Mouse (Mus musculus) CD8-positive naive resting alpha-beta T cell, adult 2 months (primary cell): Measurements from ENCODE around the gene Usp10.

Experiments used
- DNase-seq, 2 experiments: peaks; one replicate each; pipeline ENCODE4 v3.0.0; 2022; ENCODE audit warnings: low read depth in 2 of 2, low spot score in 2 of 2

The Usp10 gene

DNA sequence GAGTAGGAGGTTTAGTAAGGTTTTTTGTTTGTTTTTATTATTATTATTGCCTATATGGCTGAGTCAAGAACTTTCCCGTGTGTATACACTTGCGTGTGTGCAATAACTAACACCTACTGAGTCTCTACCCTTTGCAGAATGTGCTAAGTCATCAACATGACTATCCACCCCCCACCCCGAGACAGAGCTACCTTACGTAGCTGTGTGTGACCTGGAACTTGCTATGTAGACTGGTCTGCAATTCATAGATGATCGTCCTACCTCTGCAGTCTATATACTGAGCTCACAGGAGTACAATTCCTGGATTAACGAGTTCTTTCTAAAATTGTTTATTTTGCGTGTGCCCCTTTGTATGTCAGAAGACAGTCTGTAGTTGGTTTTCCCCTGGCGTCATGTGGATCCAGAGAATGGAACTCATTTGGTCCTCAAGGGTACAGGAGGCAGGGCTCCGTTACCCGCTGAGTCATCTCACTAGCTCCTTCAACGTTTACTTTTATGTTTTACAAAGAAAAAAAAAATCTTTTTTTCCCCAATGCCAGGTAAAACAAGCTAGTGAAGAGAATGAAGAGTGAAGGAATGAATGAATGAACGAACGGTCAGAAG lies at the start of gene Usp10:
Gene Usp10 (plus strand): TSS at position 417 of the 603 bp plus-strand sequence.
- DNase-seq = peak in 1 of 2 experiments; percentile 6

DNA sequence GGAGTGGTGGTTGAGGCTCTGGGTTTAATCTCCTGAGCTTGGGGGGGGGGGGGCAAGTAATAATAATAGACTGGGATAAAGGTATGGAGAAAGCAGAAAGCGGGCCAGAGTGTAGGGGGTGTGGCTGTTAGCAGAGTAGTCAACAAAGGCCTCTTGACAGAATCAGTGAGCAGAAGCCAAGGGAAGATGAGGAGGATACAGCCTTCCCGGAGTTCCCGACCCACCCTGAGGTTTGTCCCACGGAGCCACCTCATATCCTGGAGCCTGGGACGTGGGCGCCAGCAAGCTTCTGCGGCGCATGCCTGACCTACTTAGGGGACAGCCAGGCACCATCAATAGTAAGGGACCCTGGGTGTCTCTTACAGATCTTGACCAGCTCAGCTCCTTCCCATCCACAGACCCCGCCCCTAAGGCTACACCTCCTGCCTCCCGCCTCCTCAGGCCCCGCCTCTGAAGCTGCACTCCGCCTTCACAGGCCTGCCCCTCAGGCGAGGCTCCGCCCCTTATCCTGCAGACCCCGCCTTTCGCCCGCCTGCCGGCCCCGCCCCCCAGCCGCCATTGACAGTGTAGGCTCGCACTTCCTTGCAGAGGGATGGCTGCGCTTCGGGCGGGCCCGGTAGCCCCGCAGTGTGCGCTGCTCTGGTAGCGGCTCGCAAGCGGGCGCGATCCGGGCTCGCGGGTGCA lies 48.3 kb upstream of the Usp10 start, which contains the start of gene Klhl36:
Gene Klhl36 (plus strand): TSS at position 561 of the 684 bp plus-strand sequence.
- peak; percentile 93 to 98 for DNase-seq

DNA sequence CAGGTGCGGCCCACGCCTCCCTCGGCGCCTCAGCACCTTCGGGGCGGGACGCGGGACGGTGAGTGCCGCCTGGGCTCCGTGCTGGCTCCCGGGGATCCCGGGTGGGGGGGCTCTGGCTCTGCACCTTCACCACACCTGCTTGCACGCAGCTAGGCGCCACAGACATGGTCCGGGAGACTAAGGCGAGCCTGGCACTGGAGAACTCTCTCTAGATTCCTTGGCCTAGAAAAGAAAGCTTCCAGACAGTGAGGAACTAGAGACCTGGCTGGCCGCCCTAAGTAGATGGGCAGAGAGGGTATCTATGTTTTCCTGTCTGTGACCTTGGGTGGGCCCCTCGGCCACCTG lies 47.8 kb upstream of the Usp10 start:
- no peak for DNase-seq

DNA sequence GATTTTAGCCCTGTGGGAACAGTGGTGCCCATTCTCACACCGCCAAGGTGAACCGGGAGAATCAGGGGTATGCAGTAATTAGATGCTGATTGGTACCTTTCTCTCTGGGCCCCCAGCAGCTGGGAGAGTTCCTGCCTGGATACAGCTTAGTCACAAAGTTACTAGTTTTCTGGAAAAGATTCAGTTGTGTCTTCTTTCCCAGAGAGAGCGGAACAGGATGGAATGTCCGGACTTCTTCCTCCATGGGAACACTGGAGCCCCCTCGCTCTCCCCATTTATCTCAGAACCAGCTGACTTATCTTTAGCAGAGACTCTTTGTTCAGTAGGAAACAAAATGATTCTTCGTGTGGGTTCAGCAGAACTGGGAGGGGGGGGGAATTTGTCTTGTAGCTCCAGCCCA lies 47.4 kb upstream of the Usp10 start:
- DNase-seq = no peak

DNA sequence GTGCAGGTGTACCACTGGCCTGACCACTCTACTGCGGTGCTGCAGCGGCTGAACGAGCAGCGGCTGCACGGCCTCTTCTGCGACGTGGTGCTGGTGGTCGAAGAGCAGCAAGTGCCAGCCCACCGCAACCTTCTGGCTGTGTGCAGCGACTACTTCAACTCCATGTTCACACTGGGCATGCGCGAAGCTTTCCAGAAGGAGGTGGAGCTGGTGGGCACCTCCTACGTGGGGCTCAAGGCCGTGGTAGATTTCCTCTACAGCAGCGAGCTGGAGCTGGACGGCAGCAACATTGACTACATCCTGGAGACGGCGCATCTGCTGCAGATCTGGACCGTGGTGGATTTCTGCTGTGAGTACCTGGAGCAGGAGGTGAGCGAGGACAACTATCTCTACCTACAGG lies 40.5 kb upstream of the Usp10 start:
- no peak for DNase-seq

DNA sequence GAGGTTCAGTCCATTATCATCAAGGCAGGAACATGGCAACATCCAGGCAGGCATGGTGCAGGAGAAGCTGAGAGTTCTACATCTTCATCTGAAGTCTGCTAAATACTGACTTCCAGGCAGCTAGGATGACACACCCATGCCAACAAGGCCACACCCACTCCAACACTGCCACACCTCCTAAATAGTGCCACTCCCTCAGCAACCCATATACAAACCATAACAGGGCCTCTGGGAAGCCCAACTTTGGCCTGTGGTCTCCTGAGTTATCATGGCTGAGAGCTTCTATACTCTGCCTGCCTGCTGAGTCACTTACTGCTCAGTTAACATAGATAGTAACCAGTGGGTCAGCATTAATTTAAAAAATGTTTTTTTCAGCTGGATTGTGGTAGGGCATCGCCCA lies 37.0 kb upstream of the Usp10 start:
- no peak for DNase-seq

DNA sequence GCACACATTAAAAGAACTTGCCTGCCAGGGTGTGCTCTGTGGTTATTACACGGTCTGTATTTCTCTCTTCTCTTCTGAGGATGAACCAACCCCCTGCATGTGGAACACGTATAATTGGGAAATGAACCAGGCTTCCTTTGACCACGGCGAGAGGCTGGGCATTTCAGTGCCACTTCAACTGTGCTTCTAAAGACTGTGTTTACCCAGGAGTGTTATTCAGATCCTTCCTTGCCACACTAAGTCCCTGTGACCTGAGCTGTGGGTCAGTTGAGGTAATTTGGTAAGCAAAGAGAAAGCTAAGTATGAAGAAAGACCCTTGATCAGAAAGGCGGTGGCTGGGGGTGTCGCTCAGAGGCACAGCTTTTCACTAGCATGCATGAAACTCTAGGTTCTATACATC lies 28.9 kb upstream of the Usp10 start:
- DNase-seq = no peak

DNA sequence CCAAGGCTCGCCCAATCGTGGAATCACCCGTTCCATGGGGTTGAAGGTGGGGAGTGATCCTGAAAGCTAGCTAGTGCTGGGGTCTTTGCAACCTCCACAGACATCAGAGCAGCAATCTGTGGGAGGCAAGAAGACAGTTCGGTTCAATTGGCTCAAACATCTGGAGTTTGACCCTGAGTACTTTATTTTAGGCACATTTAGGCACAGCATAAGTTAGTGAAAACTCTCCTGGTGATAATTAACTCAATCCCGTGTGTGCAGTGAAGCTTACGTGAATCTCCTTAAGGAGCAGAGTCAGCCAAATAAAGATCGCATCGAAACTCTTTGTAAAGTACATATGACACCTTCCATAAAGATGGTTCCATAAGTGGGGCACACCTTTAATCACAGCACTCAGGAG lies 28.2 kb upstream of the Usp10 start:
- DNase-seq = no peak

DNA sequence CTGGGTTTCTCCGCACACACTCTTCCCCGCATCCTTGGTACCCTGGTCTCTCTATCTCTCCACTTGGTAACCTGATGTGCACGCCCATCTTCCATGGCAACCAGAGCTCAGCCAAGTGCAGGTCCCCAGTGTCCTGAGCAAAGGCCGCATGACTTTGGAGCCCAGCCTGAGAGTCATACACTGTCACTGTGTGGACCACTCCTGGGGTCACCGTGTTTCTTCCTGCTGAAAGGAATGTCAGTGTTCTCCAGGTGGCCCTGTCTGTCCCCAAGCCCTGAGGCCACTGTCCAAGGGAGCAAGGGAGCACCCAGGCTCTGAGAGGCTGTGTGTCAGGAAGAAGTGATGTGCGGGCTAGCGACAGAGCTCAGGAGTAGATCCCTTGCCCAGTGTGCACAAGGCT lies 26.9 kb upstream of the Usp10 start:
- no peak for DNase-seq

DNA sequence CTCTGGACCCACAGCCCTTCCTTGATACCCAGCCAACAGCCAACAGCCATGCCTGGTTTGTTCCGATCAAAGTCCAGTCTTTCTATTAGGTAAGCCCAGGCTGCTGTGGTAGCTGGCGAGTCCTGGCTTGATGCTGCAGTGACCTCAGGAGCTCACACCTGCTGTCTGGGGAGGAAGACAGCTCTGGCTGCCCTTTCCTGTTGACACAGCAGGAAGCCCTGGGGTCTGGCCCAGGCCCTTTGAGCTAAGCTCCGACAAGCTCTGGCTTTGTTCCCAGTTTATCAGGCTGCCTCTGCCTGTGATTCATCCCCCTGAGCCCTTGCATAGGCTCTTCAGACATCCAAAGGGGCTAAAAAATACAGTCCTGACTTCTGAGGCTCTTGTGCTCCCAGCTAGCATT lies 24.5 kb upstream of the Usp10 start:
- DNase-seq = no peak

DNA sequence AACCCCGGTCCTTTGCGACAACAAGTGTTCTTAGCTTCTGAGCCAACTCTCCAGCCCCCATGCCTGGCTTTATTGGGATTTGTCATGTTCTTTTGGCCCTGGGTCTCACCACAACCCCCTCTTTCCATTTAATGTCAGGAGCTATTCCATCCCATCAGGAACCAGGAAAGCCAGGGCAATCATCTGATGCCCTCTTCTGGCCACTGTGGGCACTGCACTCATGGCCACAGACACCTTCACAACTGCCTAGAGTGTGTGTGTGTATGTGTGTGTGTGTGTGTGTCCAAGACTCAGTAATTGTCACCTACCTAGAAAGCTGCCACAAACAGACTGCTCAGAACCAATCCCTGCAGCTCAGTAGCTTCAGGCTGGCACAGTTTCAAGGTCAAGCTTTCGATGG lies 23.0 kb upstream of the Usp10 start:
- peak; percentile 16 to 28 for DNase-seq

DNA sequence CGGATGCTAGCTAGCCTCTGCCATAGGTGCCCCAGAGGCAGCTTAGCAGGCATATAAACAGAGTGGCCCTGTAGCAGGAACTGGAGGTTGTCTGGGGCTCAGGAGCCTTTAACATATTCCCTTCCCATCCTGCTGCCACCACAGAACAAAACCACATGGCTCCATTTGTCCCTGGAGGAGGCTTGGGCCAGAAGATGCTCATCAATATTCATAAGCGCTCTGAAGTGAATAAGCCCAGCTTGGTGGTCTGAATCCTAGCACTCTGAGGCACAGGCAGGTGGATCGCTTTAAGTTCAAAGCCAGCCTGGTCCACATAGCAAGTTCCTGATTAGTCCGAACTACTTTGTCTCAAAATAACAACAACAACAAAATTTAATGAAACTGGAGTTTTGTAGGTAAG lies 22.1 kb upstream of the Usp10 start:
- no peak for DNase-seq

DNA sequence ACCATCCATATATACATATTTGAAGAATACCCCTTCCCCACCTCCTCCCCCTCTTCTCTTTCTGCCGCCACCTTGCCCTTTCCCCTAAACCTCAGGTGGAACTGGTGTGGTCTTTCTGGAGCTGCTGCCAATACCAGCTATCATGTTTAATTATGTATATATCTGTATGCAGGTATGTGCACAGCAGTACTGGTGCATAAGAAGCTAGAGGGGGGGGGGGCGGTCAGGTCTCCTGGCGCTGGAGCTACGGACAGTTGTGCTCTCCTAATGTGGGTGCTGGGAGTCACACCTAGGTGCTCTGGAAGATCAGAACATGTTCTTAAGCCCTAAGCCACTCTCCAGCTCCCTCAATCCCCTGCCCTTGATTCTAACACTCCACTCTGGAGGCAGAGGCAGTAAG lies 13.1 kb upstream of the Usp10 start:
- no peak for DNase-seq

DNA sequence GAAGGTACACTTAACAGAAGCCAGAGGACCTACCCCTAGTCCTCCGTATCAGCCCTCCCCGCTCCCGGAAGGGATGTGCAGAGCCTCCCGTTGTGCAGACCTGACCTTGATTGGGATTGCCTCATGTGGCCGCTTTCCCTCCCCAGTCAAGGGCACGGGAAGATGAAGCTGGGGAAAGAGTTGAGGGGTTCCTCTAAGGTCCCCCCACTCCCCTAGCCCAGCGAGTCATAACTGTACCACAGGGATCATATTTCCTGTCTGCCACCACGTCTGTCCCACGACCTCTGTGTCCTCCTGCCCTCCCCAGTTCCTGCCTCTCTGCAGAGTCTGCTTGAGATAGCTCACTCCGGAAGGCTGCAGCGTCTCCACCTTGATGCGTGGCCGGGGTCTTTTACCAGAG lies 12.2 kb upstream of the Usp10 start:
- peak in 1 of 2 experiments; percentile 21 for DNase-seq

DNA sequence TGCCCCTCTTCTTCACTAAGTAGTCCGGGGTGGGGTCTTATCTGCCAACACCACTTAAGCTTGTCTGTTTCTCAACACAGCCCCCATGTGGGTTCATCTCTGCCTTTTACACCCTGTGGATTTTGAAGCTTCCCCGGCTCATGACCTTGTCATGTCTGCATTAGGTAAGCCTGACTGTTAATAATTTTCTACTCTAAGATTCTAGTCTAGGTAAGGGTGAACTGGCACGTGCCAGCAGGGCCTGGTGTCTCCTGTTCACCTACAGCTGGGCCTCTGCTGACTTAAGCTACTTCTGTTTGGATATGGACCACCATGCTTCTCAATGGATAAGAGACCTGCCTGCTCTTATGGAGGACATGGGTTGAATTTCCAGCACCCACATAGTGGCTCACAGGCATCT lies 8.8 kb upstream of the Usp10 start:
- no peak for DNase-seq

DNA sequence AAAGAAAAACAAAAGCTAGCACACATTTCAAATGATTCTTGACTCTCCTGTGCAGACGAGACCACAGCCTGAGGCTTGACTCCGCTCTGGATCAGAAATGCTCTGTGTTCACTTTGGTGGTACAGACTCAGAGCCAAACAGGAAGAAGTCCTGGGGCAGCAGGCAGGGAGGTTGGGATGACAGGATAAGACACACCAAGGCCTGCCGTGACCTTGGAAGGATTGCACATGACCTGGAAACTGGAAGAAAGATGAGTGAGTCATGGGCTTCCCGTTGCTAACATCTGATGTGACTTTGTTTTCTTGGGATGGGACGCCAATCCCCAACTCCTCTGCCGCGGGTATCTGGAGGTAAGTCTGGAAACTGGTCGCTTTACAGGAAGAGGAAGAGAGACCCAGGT lies 8.2 kb upstream of the Usp10 start:
- DNase-seq = no peak

DNA sequence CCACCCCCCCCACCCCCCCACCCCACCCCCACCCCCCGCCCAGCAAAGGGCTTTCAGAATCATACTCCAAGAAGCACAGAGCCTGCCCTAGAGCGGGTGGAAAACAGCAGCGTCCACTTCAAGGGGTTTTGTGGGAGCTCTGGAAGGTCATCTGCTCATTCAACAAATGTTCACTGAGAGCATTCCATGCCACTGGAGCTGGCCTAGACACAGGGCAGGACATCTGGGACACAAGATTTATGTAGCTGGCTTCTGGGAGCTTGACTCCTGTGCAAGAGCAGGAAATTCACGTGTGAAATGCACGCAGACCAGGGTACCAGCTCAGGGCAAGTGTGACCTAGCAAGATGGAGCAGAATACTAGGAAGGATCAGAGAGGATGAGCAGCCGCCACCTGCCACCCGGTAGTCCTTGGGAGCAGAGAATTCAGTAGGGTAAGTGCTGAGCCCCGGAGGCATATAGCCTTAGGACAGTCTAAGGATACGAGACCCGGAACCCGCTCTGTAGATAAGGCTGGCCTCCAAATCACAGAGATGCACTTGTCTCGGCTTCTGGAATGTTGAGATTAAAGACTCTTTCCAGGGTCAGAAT lies 5.7 kb upstream of the Usp10 start:
- no peak for DNase-seq

DNA sequence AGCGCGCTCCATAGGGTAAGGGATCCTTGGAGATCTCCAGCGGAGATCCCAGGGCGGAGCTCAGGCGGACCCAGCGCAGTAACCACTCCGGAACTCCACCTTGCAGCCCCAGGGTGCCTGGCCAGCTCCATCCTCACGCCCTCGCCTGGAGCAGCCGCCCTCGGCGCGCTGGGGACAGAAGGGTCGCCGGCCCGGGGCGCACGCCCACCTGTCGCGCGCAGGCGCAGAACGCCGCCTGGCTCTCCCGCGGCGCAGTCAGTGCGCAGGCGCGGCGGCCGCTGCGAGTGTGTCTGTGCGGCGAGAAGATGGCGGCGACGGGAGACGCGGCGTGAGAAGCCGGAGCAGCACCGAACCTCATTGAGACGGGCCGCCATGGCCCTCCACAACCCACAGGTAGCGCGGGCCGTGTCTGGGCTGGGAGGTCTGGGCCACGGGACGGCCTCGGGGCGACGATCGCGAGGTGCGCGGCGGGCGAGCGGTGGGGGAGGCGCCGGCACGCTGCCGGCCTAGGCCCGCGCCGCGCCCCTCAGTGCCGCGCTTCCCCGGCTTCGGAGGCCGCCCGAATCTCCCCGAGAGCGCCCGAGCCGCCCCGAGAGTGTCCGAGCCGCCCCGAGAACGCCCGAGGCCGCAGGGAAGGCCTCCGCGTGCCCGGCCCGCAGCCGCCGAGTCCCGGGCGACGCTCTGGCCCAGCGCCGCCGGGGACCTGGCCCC lies 542 bp downstream of the Usp10 start, which contains the start of gene Gm20388:
Gene Gm20388 (plus strand): TSS at position 295 of the 711 bp plus-strand sequence.
- DNase-seq = peak; percentile 86 to 93

DNA sequence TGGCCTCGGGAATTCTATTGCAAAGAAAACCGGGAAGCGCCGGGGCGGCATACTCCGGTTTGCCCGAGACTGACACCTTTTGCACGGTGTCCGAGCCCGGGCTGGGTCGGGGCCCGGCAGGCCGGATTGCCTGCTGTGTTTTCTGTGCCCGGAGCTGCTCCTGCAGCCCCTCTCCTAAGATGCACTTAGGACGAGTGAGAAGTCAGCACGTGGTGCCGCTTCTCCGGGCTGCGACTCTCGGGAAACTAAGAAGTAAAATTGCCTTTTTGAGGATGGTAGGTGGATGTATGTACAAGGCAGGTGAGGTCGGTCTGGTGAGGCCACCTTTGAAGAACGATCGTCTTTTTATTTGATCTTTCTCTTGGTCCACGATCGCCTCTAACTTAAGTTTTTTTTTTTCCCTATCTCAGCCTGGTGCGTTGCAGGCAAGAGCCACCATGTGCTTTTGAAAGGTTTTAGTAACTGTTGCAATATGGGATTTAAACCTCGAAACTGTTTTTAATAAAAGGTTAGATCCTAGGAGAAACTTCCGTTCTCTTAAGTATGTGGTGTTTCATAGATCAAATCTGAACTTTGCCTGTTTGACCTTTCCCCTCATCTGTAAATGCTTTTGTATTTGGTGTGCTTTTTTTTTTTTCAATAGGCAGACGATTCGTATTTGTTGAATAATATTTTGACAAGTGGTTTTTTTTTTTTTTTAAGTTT lies 1.2 kb downstream of the Usp10 start:
- no peak for DNase-seq

DNA sequence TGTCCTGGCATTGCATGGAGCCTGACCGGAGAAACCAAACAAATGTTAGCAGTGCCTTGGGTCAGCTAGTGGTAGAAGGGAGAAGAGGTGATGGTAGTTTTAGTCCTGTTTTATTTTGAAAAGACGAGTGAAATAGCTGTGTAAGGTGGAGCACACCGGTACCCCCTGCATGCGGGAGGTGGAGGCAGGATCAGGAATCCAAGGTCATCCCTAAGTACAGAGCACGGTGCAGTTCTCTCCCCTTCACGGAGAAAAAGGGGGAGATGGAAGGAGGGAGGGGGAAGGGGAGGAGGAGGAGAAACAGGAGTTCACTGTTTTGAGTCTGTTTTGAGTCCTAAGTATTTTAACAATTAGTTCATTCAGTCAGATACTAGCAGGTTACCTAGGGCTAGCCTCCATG lies 2.5 kb downstream of the Usp10 start:
- DNase-seq = no peak

DNA sequence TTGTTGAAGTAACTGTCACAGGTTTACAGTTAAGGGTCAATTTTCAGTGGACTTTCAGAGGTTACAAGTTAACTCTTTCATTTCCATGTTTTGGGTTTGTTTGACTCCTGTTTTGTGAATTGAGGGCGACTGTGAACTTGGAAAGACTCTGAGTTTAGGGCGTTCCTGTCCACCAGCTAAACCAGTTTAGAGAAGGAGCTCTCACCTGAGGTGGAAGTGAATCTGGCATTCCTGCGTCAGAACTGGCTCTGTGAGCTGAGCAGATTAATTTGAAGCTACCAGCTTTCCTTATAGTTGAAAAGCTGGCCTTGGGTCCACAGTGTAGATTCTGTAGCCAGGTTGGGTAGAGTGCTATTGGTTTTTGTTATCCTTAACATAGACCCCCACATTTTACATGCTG lies 3.0 kb downstream of the Usp10 start:
- DNase-seq = no peak
